Mouse (Mus musculus) testis, adult 2 months (tissue): Measurements from ENCODE around the gene Tvp23a.

Experiments
- CTCF ChIP-seq: fragments of 200-500 bp; IDR thresholded peaks from 2 replicates; pipeline ENCODE4 v1.5.1; 2012; ENCODE audit warnings: low read depth, mild to moderate bottlenecking, inconsistent platforms, low read length, moderate library complexity; ENCODE audit not compliant: control insufficient read depth, insufficient read depth, insufficient replicate concordance
- POLR2A ChIP-seq: fragments of 200-500 bp; IDR thresholded peaks from 2 replicates; pipeline ENCODE4 v1.6.1; 2012; ENCODE audit warnings: low read depth, mild to moderate bottlenecking, inconsistent platforms, low read length, moderate library complexity; ENCODE audit not compliant: control insufficient read depth

- TF ChIP-seq CTCF (no peak), POLR2A (no peak)
Observed at GRCm38 (mm10) chr16:10491716-10492115, 44.6 kb upstream of the Tvp23a start.
